Mouse (Mus musculus) embryonic facial prominence, embryonic 15.5 days (tissue): ENCODE results near the gene Taar7e. TPM values are rescaled to one million over a fixed set of nuclear protein-coding genes. Genes with fewer than 3 reads are reported as not detected.

ENCODE experiments used
- ATAC-seq: fragments of 200-750 bp; cut with Nextera tagmentation; 2 replicates; pipeline ENCODE4 v1.8.0; 2017; ENCODE audit warnings: low read depth, moderate TSS enrichment; ENCODE audit not compliant: insufficient number of reproducible peaks, low FRiP score, low TSS enrichment
- H3K27ac ChIP-seq: fragments of 300-500 bp; sonication (generic); replicated peaks from 2 replicates; pipeline ENCODE4 v1.5.1; 2015; ENCODE audit warnings: mild to moderate bottlenecking, inconsistent platforms
- H3K27me3 ChIP-seq: fragments of 300-500 bp; sonication (generic); 2 replicates; pipeline ENCODE4 v1.6.1; 2015; ENCODE audit warnings: inconsistent platforms
- H3K36me3 ChIP-seq: fragments of 300-500 bp; sonication (generic); 2 replicates; pipeline ENCODE4 v1.6.1; 2015; ENCODE audit warnings: mild to moderate bottlenecking, inconsistent platforms
- H3K4me1 ChIP-seq: fragments of 300-500 bp; sonication (generic); 2 replicates; pipeline ENCODE4 v1.6.1; 2015; ENCODE audit warnings: inconsistent platforms
- H3K4me2 ChIP-seq: fragments of 300-500 bp; sonication (generic); replicated peaks from 2 replicates; pipeline ENCODE4 v1.6.1; 2015; ENCODE audit warnings: mild to moderate bottlenecking, inconsistent platforms
- H3K4me3 ChIP-seq: fragments of 300-500 bp; sonication (generic); replicated peaks from 2 replicates; pipeline ENCODE4 v1.5.1; 2015; ENCODE audit warnings: mild to moderate bottlenecking, inconsistent platforms
- H3K9ac ChIP-seq: fragments of 300-500 bp; sonication (generic); 2 replicates; pipeline ENCODE4 v1.6.1; 2015; ENCODE audit warnings: inconsistent platforms
- H3K9me3 ChIP-seq: fragments of 300-500 bp; sonication (generic); replicated peaks from 2 replicates; pipeline ENCODE4 v1.6.1; 2016; ENCODE audit warnings: inconsistent platforms
- WGBS: fragments of 180-500 bp; shearing (Covaris S2); methylation state at CpG from one replicate; pipeline ENCODE4 v1.1.7; 2015; 5-methylcytosine and 5-hydroxymethylcytosine counted together
- polyA plus RNA-seq: library from polyadenylated mRNA; unstranded; fragments of >200 nt; fragmentation: Nextera tagmentation; extraction: Ambion mirVana; gene quantifications from 2 replicates; pipeline ENCODE4 v1.2.1, GENCODE M21; 2015

Taar7e gene
- polyA plus RNA-seq: not detected in 2 replicates

DNA sequence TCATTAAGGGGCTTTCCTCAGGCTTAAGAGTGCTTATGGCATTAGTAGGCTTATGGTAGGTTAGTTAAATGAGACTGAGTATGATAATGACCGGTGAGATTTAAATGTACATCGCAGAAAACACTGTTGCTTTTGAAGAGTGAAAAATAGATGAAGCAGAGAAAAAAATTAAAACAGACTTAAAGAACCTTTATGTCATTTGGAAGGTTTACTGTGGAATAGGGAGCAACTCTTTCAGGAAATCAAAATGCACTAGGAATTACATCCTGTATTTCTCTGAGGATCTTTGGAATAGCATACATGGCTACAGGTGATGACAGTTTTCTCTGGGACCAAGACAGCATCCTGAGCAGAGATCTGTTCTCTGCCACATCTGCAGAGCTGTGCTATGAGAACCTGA lies at the start of gene Taar7e:
Taar7e (plus strand) TSS at position 301 of the 400 bp plus-strand sequence.
- H3K4me2 ChIP-seq: no peak within 1 kb of the TSS
- no peaks in the 10 kb centered on the region for H3K9me3 ChIP-seq
- no peak within 1 kb of the TSS for H3K27ac ChIP-seq
- H3K9ac ChIP-seq: no peak within 1 kb of the TSS
- no peaks in the 10 kb centered on the region for H3K27me3 ChIP-seq
- WGBS: 82% methylated on average over 2 of the region's 2 CpGs
- no peaks in the 10 kb centered on the region for H3K36me3 ChIP-seq
- ATAC-seq: no peak
- no peak within 1 kb of the TSS for H3K4me3 ChIP-seq
- H3K4me1 ChIP-seq: no peaks in the 10 kb centered on the region

DNA sequence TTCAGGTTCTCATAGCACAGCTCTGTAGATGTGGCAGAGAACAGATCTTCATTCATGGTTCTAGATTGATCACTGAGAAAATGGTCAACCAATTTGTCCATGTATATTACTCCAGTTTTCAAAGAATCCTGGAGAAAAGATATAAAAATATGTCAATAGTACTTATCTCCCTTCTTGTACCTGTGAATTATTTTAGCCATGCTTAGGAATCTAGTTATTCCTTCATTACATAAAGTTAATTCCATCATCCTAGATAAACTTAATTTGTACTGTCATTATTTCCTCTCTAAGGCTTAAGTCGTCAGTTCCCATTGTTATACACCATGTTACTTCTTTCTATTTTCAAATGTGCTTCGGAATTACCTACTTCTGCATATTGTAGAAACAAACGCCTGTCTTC lies 44.0 kb upstream of the Taar7e start, which contains the start of gene Taar7a:
Taar7a (minus strand) TSS at position 101 of the 400 bp plus-strand sequence.
- no peak for ATAC-seq
- H3K4me1 ChIP-seq: no peaks in the 10 kb centered on the region
- H3K9me3 ChIP-seq: no peaks in the 10 kb centered on the region
- 81% methylated on average over 3 of the region's 3 CpGs for WGBS
- H3K36me3 ChIP-seq: no peaks in the 10 kb centered on the region
- H3K27ac ChIP-seq: no peak within 1 kb of the TSS
- no peak within 1 kb of the TSS for H3K4me2 ChIP-seq
- H3K4me3 ChIP-seq: no peak within 1 kb of the TSS
- no peaks in the 10 kb centered on the region for H3K27me3 ChIP-seq
- H3K9ac ChIP-seq: no peak within 1 kb of the TSS

- Histone ChIP-seq H3K9ac (no peak within 1 kb of the TSS), H3K4me1 (no peaks in the 10 kb centered on the region), H3K4me2 (no peak within 1 kb of the TSS), H3K4me3 (no peak within 1 kb of the TSS), H3K27ac (no peak within 1 kb of the TSS), H3K27me3 (no peaks in the 10 kb centered on the region), H3K36me3 (no peaks in the 10 kb centered on the region), H3K9me3 (no peaks in the 10 kb centered on the region)
- ATAC-seq: no peak
- 80% methylated on average over 1 of the region's 1 CpGs for WGBS
Observed at GRCm38 (mm10) chr10:23999639-24000038, 37.8 kb upstream of the Taar7e start, which contains the start of gene Taar7b. Taar7b (plus strand) TSS chr10:23999939.

- Histone ChIP-seq H3K4me3 (no peak overlapping the region), H3K36me3 (no peaks in the 10 kb centered on the region), H3K27me3 (no peaks in the 10 kb centered on the region), H3K27ac (no peak overlapping the region), H3K9me3 (no peaks in the 10 kb centered on the region), H3K4me1 (no peaks in the 10 kb centered on the region), H3K4me2 (no peak overlapping the region), H3K9ac (no peak overlapping the region)
- 59% methylated on average over 1 of the region's 1 CpGs for WGBS
- no peak for ATAC-seq
Observed at GRCm38 (mm10) chr10:24006442-24006841, 31.0 kb upstream of the Taar7e start.

DNA sequence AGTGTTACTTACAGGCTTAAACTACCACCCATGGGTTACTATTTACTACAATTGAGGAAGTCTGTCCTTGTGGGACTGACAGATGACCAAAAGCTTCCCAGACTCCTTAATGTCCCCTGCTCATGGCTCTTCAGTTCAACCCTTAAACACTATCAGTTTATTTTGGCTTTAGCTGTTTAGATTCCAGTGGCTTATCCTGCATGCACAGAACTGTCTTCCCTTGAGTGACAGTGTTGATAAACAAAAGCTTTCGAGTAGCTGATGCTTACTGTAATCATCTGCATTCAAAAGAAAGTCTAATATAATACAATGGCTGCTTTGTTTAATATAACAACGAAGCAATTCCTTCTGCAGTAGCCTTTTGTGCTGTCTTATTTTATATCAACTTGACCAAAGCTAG lies 30.4 kb upstream of the Taar7e start:
- Histone ChIP-seq H3K27ac (no peak overlapping the region), H3K4me3 (no peak overlapping the region), H3K4me1 (no peaks in the 10 kb centered on the region), H3K36me3 (no peaks in the 10 kb centered on the region), H3K9ac (no peak overlapping the region), H3K4me2 (no peak overlapping the region), H3K9me3 (no peaks in the 10 kb centered on the region), H3K27me3 (no peaks in the 10 kb centered on the region)
- WGBS: 54% methylated on average over 2 of the region's 2 CpGs
- no peak for ATAC-seq

GRCm38 (mm10) chr10:24008143-24008542 lies 29.3 kb upstream of the Taar7e start:
- Histone ChIP-seq H3K9me3 (no peaks in the 10 kb centered on the region), H3K27me3 (no peaks in the 10 kb centered on the region), H3K4me1 (no peaks in the 10 kb centered on the region), H3K9ac (no peak overlapping the region), H3K36me3 (no peaks in the 10 kb centered on the region), H3K27ac (no peak overlapping the region), H3K4me3 (no peak overlapping the region), H3K4me2 (no peak overlapping the region)
- WGBS: 88% methylated on average over 1 of the region's 1 CpGs
- ATAC-seq: no peak

GRCm38 (mm10) chr10:24026922-24027321 lies 10.5 kb upstream of the Taar7e start, which contains the start of gene Taar7d:
Taar7d (plus strand) TSS chr10:24027222.
- Histone ChIP-seq H3K9ac (no peak within 1 kb of the TSS), H3K27me3 (no peaks in the 10 kb centered on the region), H3K36me3 (no peaks in the 10 kb centered on the region), H3K4me3 (no peak within 1 kb of the TSS), H3K9me3 (no peaks in the 10 kb centered on the region), H3K27ac (no peak within 1 kb of the TSS), H3K4me1 (no peaks in the 10 kb centered on the region), H3K4me2 (no peak within 1 kb of the TSS)
- no peak for ATAC-seq

DNA sequence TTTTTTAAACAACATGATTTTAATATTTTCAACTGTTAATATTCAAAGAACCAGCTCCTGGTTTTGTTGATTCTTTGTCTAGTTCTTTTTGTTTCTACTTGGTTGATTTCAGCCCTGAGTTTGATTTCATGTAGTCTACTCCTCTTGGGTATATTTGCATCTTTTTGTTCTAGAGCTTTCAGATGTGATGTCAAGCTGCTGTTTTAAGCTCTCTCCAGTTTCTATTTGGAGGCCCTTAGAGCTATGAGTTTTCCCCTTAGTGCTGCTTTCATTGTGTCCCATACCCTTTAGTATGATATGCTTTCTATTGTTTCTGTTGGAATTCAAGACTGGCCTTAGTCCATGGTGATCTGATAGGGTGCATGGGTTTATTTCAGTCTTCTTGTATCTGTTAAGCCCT lies 6.1 kb upstream of the Taar7e start:
- no peak for ATAC-seq
- Histone ChIP-seq H3K9me3 (no peaks in the 10 kb centered on the region), H3K4me2 (no peak overlapping the region), H3K9ac (no peak overlapping the region), H3K4me3 (no peak overlapping the region), H3K36me3 (no peaks in the 10 kb centered on the region), H3K27ac (no peak overlapping the region), H3K4me1 (no peaks in the 10 kb centered on the region), H3K27me3 (no peaks in the 10 kb centered on the region)

- WGBS: 60% methylated on average over 2 of the region's 2 CpGs
- Histone ChIP-seq H3K4me3 (no peak overlapping the region), H3K36me3 (no peaks in the 10 kb centered on the region), H3K27ac (no peak overlapping the region), H3K4me2 (no peak overlapping the region), H3K9ac (no peak overlapping the region), H3K27me3 (no peaks in the 10 kb centered on the region), H3K9me3 (no peaks in the 10 kb centered on the region), H3K4me1 (no peaks in the 10 kb centered on the region)
- no peak for ATAC-seq
Observed at GRCm38 (mm10) chr10:24040120-24040869, 2.9 kb downstream of the Taar7e start.

DNA sequence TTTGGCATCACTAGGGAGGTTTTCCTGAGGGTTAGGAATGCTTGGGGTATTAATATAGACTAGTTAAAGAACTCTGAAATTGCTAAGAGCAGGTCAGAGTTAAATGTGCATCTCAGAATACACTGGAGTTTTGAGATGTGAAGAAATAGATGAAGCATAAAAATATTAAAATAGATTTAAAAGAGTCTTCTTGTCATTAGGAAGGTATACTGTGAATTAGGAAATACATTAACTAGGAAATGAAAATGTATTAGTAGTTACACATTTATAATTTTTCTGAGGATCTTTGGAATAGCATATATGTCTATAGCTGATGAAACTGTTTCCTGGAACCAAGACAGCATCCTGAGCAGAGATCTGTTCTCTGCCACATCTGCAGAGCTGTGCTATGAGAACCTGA lies 11.8 kb downstream of the Taar7e start, which contains the start of gene Taar7f:
Taar7f (plus strand) TSS at position 301 of the 400 bp plus-strand sequence.
- Histone ChIP-seq H3K36me3 (no peaks in the 10 kb centered on the region), H3K27me3 (no peaks in the 10 kb centered on the region), H3K9me3 (no peaks in the 10 kb centered on the region), H3K4me1 (no peaks in the 10 kb centered on the region), H3K4me2 (no peak within 1 kb of the TSS), H3K9ac (no peak within 1 kb of the TSS), H3K4me3 (no peak within 1 kb of the TSS), H3K27ac (no peak within 1 kb of the TSS)
- no peak for ATAC-seq

- no peaks in the 10 kb centered on the region for H3K9me3 ChIP-seq
- no peak overlapping the region for H3K9ac ChIP-seq
- no peak for ATAC-seq
- H3K4me1 ChIP-seq: no peaks in the 10 kb centered on the region
- H3K27me3 ChIP-seq: no peaks in the 10 kb centered on the region
- H3K36me3 ChIP-seq: no peaks in the 10 kb centered on the region
- H3K4me3 ChIP-seq: no peak overlapping the region
- WGBS: 52% methylated on average over 5 of the region's 5 CpGs
- no peak overlapping the region for H3K4me2 ChIP-seq
- no peak overlapping the region for H3K27ac ChIP-seq
Observed at GRCm38 (mm10) chr10:24052039-24052438, 14.6 kb downstream of the Taar7e start.

GRCm38 (mm10) chr10:24058986-24059385 lies 21.6 kb downstream of the Taar7e start:
- WGBS: 84% methylated on average over 3 of the region's 3 CpGs
- no peaks in the 10 kb centered on the region for H3K27me3 ChIP-seq
- no peak overlapping the region for H3K4me2 ChIP-seq
- H3K9ac ChIP-seq: no peak overlapping the region
- no peaks in the 10 kb centered on the region for H3K36me3 ChIP-seq
- no peak overlapping the region for H3K4me3 ChIP-seq
- no peaks in the 10 kb centered on the region for H3K9me3 ChIP-seq
- H3K4me1 ChIP-seq: no peaks in the 10 kb centered on the region
- H3K27ac ChIP-seq: no peak overlapping the region
- ATAC-seq: no peak
